Mouse (Mus musculus): Measurements from ENCODE around the gene Hs6st1. TPM values are rescaled to one million over a fixed set of nuclear protein-coding genes. Genes with fewer than 3 reads are reported as not detected.

Gene Hs6st1
- total and polyA plus RNA-seq, 2 experiments: 40.2 to 110 TPM

DNA sequence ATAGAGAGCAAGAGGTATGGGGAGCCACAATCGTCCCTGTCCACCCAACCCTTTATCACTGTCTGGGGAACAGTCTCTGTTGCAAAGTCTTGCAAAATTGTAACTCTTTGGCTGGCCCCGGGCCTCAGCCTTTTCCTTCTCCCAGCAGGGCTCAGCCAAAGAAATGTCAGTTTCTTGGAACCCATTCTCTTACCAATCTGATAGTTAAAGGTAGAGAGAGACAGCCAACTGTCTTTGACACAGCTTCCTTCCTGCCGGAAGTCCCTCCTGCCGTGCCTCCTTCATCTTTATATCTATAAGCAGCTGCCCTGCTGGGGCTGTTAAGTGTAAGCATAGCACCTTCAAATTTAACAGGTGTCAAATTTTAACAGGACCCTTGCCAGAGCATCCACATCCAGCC is 63.0 kb downstream of the Hs6st1 start:
- Histone ChIP-seq H3K36me3 (ENCODE audit: control insufficient read depth, insufficient read depth, low read length) (no peaks in the 10 kb centered on the region), H3K9ac (ENCODE audit: low read depth, low read length) (no peak overlapping the region), H3K27ac (replicated peaks; ENCODE audit: insufficient read depth, low read depth, low read length) (no peak overlapping the region), H3K4me3 (ENCODE audit: insufficient read depth, low read depth, low read length) (no peak overlapping the region), H3K27me3 (ENCODE audit: control insufficient read depth, insufficient read depth, low read length) (no peaks in the 10 kb centered on the region), H3K79me2 (ENCODE audit: control insufficient read depth, insufficient read depth, low read length) (no peaks in the 10 kb centered on the region), H3K4me1 (ENCODE audit: control insufficient read depth, insufficient read depth, low read length) (0 out of 2 replicates have a peak, but pooled peaks cover 2% of the 10 kb centered on the region)
- DNase-seq (ENCODE audit: extremely low read depth, low read depth, low spot score): no peak
- TF ChIP-seq CTCF (IDR thresholded peaks at IDR 0.05; ENCODE audit: low read depth, low read length) (no peak), POLR2A (IDR thresholded peaks at IDR 0.05; ENCODE audit: extremely low read depth, insufficient read depth, low read length) (no peak)
- WGBS: 70% methylated on average over 4 of the region's 4 CpGs

DNA sequence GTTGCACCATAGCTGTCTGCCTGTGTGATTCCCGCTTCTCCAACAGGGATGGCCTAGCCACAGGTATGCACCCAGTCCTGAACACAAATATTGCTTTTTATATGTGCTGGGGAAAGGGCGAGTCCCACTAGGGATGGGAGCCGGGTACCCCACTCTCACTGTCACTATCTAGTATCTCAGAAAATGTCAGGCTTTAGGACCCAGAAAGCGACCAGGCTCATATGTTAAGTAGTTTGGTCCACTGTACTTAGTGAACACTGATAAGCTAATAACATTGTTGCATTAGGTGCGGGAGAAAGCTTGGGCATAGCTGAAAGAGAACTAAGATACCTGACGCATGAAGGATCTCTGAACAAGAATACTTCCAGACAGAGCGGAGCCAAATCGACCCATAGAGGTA is 63.6 kb downstream of the Hs6st1 start:
- Histone ChIP-seq H3K27ac (replicated peaks; ENCODE audit: insufficient read depth, low read depth, low read length) (no peak overlapping the region), H3K9ac (ENCODE audit: low read depth, low read length) (peak overlapping the region; percentile 11; the same call in 1 of the 2 replicates), H3K27me3 (ENCODE audit: control insufficient read depth, insufficient read depth, low read length) (no peaks in the 10 kb centered on the region), H3K79me2 (ENCODE audit: control insufficient read depth, insufficient read depth, low read length) (no peaks in the 10 kb centered on the region), H3K4me1 (ENCODE audit: control insufficient read depth, insufficient read depth, low read length) (0 out of 2 replicates have a peak, but pooled peaks cover 2% of the 10 kb centered on the region), H3K36me3 (ENCODE audit: control insufficient read depth, insufficient read depth, low read length) (no peaks in the 10 kb centered on the region), H3K4me3 (ENCODE audit: insufficient read depth, low read depth, low read length) (peak overlapping the region; percentile 2; the same call in 1 of the 2 replicates)
- DNase-seq (ENCODE audit: extremely low read depth, low read depth, low spot score): no peak
- WGBS: 85% methylated on average over 8 of the region's 8 CpGs
- no peak for TF ChIP-seq POLR2A (IDR thresholded peaks at IDR 0.05; ENCODE audit: extremely low read depth, insufficient read depth, low read length)
- TF ChIP-seq CTCF (IDR thresholded peaks at IDR 0.05; ENCODE audit: low read depth, low read length): no peak

DNA sequence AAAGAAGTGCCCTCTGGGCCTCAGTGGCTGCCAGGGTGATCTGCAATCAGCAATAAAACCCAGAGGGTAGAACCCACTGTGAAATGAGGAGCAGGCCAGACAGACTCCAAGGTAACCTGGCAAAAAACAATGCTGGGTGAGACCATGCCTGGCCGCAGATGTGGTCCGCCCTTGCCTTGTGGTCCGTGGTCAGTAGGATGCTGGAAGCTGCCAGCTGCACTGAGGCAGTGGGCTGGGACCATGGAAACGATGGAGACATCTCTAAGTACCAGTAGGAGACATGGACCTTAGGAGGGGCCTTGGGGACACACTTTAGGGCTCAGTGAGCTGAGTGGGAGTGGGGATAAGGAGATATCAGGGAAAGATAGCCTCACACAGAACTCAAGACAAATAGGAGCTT is 64.0 kb downstream of the Hs6st1 start:
- 0 out of 2 replicates have a peak, but pooled peaks cover 2% of the 10 kb centered on the region for H3K4me1 ChIP-seq (ENCODE audit: control insufficient read depth, insufficient read depth, low read length)
- no peak for DNase-seq (ENCODE audit: extremely low read depth, low read depth, low spot score)
- no peak for TF ChIP-seq POLR2A (IDR thresholded peaks at IDR 0.05; ENCODE audit: extremely low read depth, insufficient read depth, low read length)
- TF ChIP-seq CTCF (IDR thresholded peaks at IDR 0.05; ENCODE audit: low read depth, low read length): no peak
- no peak overlapping the region; the same call in 1 of the 2 replicates for H3K27ac ChIP-seq (replicated peaks; ENCODE audit: insufficient read depth, low read depth, low read length)
- no peaks in the 10 kb centered on the region for H3K36me3 ChIP-seq (ENCODE audit: control insufficient read depth, insufficient read depth, low read length)
- H3K79me2 ChIP-seq (ENCODE audit: control insufficient read depth, insufficient read depth, low read length): no peaks in the 10 kb centered on the region
- 86% methylated on average over 4 of the region's 4 CpGs for WGBS
- H3K27me3 ChIP-seq (ENCODE audit: control insufficient read depth, insufficient read depth, low read length): no peaks in the 10 kb centered on the region
- H3K4me3 ChIP-seq (ENCODE audit: insufficient read depth, low read depth, low read length): peak overlapping the region; percentile 2
- H3K9ac ChIP-seq (ENCODE audit: low read depth, low read length): peak overlapping the region; percentile 11; the same call in 1 of the 2 replicates

DNA sequence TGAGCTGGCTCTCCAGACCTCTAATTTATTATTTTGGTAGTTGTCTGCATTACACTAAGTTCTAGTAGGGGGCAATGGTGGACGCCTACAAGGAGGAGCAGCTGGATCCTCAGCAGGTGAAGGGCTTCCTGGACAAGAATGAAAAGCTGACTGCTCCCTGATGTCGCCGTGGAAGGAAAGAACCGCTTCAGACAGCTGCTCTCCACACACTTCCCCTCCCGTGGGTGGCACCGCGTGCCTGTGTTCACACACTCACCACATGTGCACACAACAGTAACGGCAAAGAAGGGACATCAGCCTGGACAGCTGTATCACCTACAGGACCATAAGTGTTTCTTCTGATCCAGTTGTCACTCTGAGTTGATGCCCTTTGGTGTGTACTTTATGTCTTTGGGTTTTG is 64.8 kb downstream of the Hs6st1 start:
- Histone ChIP-seq H3K79me2 (ENCODE audit: control insufficient read depth, insufficient read depth, low read length) (no peaks in the 10 kb centered on the region), H3K9ac (ENCODE audit: low read depth, low read length) (no peak overlapping the region), H3K27ac (replicated peaks; ENCODE audit: insufficient read depth, low read depth, low read length) (peak overlapping the region; percentile 17), H3K4me3 (ENCODE audit: insufficient read depth, low read depth, low read length) (no peak overlapping the region), H3K4me1 (ENCODE audit: control insufficient read depth, insufficient read depth, low read length) (0 out of 2 replicates have a peak, but pooled peaks cover 2% of the 10 kb centered on the region), H3K27me3 (ENCODE audit: control insufficient read depth, insufficient read depth, low read length) (no peaks in the 10 kb centered on the region), H3K36me3 (ENCODE audit: control insufficient read depth, insufficient read depth, low read length) (no peaks in the 10 kb centered on the region)
- no peak for TF ChIP-seq CTCF (IDR thresholded peaks at IDR 0.05; ENCODE audit: low read depth, low read length)
- TF ChIP-seq POLR2A (IDR thresholded peaks at IDR 0.05; ENCODE audit: extremely low read depth, insufficient read depth, low read length): no peak
- WGBS: 73% methylated on average over 8 of the region's 8 CpGs
- no peak for DNase-seq (ENCODE audit: extremely low read depth, low read depth, low spot score)

DNA sequence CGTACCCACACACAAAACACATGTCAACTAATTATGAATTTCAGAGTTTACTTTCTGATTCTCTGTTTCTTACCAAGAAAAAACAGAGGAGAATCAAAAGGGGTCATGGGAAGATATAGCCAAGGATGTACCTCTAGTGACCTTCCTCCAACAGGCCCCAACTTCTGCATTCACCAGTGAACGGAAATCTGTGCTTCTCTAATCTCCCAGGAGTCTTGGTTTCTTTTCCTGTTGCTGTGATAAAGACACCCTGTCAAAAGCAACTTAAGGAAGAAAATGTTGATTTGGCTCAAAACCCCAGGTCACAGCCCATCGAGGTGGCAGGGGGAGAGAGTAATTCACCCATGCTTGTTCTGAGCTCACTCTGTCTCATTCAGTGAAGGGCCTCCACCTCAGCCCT is 65.4 kb downstream of the Hs6st1 start:
- DNase-seq (ENCODE audit: extremely low read depth, low read depth, low spot score): peak; percentile 54
- no peaks in the 10 kb centered on the region for H3K79me2 ChIP-seq (ENCODE audit: control insufficient read depth, insufficient read depth, low read length)
- H3K9ac ChIP-seq (ENCODE audit: low read depth, low read length): no peak overlapping the region
- TF ChIP-seq POLR2A (IDR thresholded peaks at IDR 0.05; ENCODE audit: extremely low read depth, insufficient read depth, low read length) (no peak), CTCF (IDR thresholded peaks at IDR 0.05; ENCODE audit: low read depth, low read length) (no peak)
- no peaks in the 10 kb centered on the region for H3K27me3 ChIP-seq (ENCODE audit: control insufficient read depth, insufficient read depth, low read length)
- H3K4me3 ChIP-seq (ENCODE audit: insufficient read depth, low read depth, low read length): no peak overlapping the region
- 0 out of 2 replicates have a peak, but pooled peaks cover 2% of the 10 kb centered on the region for H3K4me1 ChIP-seq (ENCODE audit: control insufficient read depth, insufficient read depth, low read length)
- H3K27ac ChIP-seq (replicated peaks; ENCODE audit: insufficient read depth, low read depth, low read length): peak overlapping the region; percentile 19
- no peaks in the 10 kb centered on the region for H3K36me3 ChIP-seq (ENCODE audit: control insufficient read depth, insufficient read depth, low read length)
- 66% methylated on average over 3 of the region's 3 CpGs for whole genome bisulfite sequencing

DNA sequence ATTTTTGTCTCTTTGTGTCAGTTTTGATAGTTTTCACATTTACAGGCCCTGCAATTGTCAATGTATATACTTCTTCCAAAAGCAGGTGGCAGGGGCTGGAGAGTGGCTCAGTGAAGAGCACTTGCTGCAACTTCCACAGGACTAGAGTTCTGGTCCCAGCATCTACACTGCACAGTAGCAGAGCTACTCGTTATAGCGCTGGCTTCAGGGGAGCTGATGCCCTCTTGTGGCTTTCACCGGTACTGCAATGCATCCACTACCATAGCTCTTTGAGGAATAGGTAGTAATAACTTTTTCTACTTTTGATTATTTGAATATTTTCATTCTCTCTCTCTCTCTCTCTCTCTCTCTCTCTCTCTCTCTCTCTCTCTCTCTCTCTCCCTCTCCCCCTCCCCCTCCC is 66.4 kb downstream of the Hs6st1 start:
- peak; percentile 57 for DNase-seq (ENCODE audit: extremely low read depth, low read depth, low spot score)
- peak; percentile 88 for TF ChIP-seq CTCF (IDR thresholded peaks at IDR 0.05; ENCODE audit: low read depth, low read length)
- no peak for TF ChIP-seq POLR2A (IDR thresholded peaks at IDR 0.05; ENCODE audit: extremely low read depth, insufficient read depth, low read length)
- Histone ChIP-seq H3K27ac (replicated peaks; ENCODE audit: insufficient read depth, low read depth, low read length) (no peak overlapping the region), H3K79me2 (ENCODE audit: control insufficient read depth, insufficient read depth, low read length) (no peaks in the 10 kb centered on the region), H3K36me3 (ENCODE audit: control insufficient read depth, insufficient read depth, low read length) (no peaks in the 10 kb centered on the region), H3K4me3 (ENCODE audit: insufficient read depth, low read depth, low read length) (no peak overlapping the region), H3K4me1 (ENCODE audit: control insufficient read depth, insufficient read depth, low read length) (no peaks in the 10 kb centered on the region), H3K9ac (ENCODE audit: low read depth, low read length) (no peak overlapping the region), H3K27me3 (ENCODE audit: control insufficient read depth, insufficient read depth, low read length) (no peaks in the 10 kb centered on the region)
- 0% methylated on average over 3 of the region's 3 CpGs for WGBS
